8 mouse cellular contexts compared by ENCODE assay signal in genomic region chr6:91686597-91686996, GRCm38 (mm10). TPM values are rescaled to one million over a fixed set of nuclear protein-coding genes. Genes with fewer than 3 reads are reported as not detected.
DNase-seq lines count a peak whose midpoint lies in the region; ATAC-seq and TF ChIP-seq lines count a peak whose summit lies in the region.

No protein-coding gene starts in this region.

- no peak overlapping the region for H3K9ac ChIP-seq in neural tube, embryonic 12.5 days
- no peak overlapping the region for H3K9ac ChIP-seq in forebrain, embryonic 13.5 days
- no peak overlapping the region for H3K9ac ChIP-seq in intestine, embryonic 16.5 days (ENCODE audit: low read depth, low read length)

- DNase-seq in neural tube, embryonic 10.5 days (ENCODE audit: extremely low spot score, low spot score) = no peak
- DNase-seq in lung, adult 2 months = peak; percentile 51
- no peak for DNase-seq in thymus, postnatal 4 days
- no peak for DNase-seq in urinary bladder, postnatal 4 days (ENCODE audit: low spot score in 2 of 2)

- WGBS in neural tube, embryonic 12.5 days = 69% methylated on average over 4 of the region's 4 CpGs
- 50% methylated on average over 4 of the region's 4 CpGs for WGBS in forebrain, embryonic 13.5 days
- 33% methylated on average over 4 of the region's 4 CpGs for WGBS in intestine, embryonic 16.5 days
- WGBS in lung, adult 2 months = 11% methylated on average over 4 of the region's 4 CpGs

- peak overlapping the region; percentile 81 for H3K4me2 ChIP-seq in neural tube, embryonic 12.5 days (replicated peaks)
- H3K4me2 ChIP-seq in forebrain, embryonic 13.5 days = peak overlapping the region; percentile 85
- peak overlapping the region; percentile 88 for H3K4me2 ChIP-seq in intestine, embryonic 16.5 days (ENCODE audit: low read depth, low read length)

- H3K27ac ChIP-seq in neural tube, embryonic 12.5 days = no peak overlapping the region
- H3K27ac ChIP-seq in forebrain, embryonic 13.5 days = no peak overlapping the region
- peak overlapping the region; percentile 96 for H3K27ac ChIP-seq in intestine, embryonic 16.5 days (ENCODE audit: low read length)

- no peaks in the 10 kb centered on the region for H3K9me3 ChIP-seq in neural tube, embryonic 12.5 days
- H3K9me3 ChIP-seq in forebrain, embryonic 13.5 days (replicated peaks) = no peaks in the 10 kb centered on the region
- H3K9me3 ChIP-seq in intestine, embryonic 16.5 days (ENCODE audit: control insufficient read depth, low read length) = no peaks in the 10 kb centered on the region

- TF ChIP-seq POLR2A in lung, adult 2 months (IDR thresholded peaks at IDR 0.05; ENCODE audit: borderline replicate concordance, extremely low read depth, low read depth, low read length) = no peak

- H3K36me3 ChIP-seq in neural tube, embryonic 12.5 days = peaks cover 5% of the 10 kb centered on the region; the same call in 1 of the 2 replicates
- H3K36me3 ChIP-seq in forebrain, embryonic 13.5 days (ENCODE audit: poor library complexity, severe bottlenecking) = peaks cover 11% of the 10 kb centered on the region; the same call in 1 of the 2 replicates
- H3K36me3 ChIP-seq in intestine, embryonic 16.5 days (ENCODE audit: control insufficient read depth, insufficient read depth, low read length) = no peaks in the 10 kb centered on the region

- TF ChIP-seq CTCF in lung, adult 2 months (IDR thresholded peaks at IDR 0.05; ENCODE audit: insufficient read depth, low read length) = no peak

- H3K4me3 ChIP-seq in neural tube, embryonic 12.5 days = 0 out of 2 replicates have a peak overlapping the region, but pooled peaks have one; percentile 5
- peak overlapping the region; percentile 15; the same call in 1 of the 2 replicates for H3K4me3 ChIP-seq in forebrain, embryonic 13.5 days
- peak overlapping the region; percentile 97 for H3K4me3 ChIP-seq in intestine, embryonic 16.5 days (ENCODE audit: low read length)
- H3K4me3 ChIP-seq in lung, adult 2 months (replicated peaks; ENCODE audit: extremely low read depth, low read depth, low read length) = peak overlapping the region; percentile 2

- peaks cover 36% of the 10 kb centered on the region for H3K4me1 ChIP-seq in neural tube, embryonic 12.5 days
- peaks cover 62% of the 10 kb centered on the region for H3K4me1 ChIP-seq in forebrain, embryonic 13.5 days
- peaks cover 53% of the 10 kb centered on the region for H3K4me1 ChIP-seq in intestine, embryonic 16.5 days (ENCODE audit: control insufficient read depth, insufficient read depth, low read length)
- peaks cover 33% of the 10 kb centered on the region for H3K4me1 ChIP-seq in lung, adult 2 months (ENCODE audit: control insufficient read depth, insufficient read depth, low read length)

- no peak for ATAC-seq in neural tube, embryonic 12.5 days (ENCODE audit: low FRiP score, low read depth)
- no peak for ATAC-seq in forebrain, embryonic 13.5 days
- peak; percentile 10; the same call in 1 of the 2 replicates for ATAC-seq in intestine, embryonic 16.5 days
- ATAC-seq in CD4-positive, CD25-positive, alpha-beta regulatory T cell, adult 4 months = no peak

- no peaks in the 10 kb centered on the region for H3K27me3 ChIP-seq in neural tube, embryonic 12.5 days (replicated peaks)
- H3K27me3 ChIP-seq in forebrain, embryonic 13.5 days = no peaks in the 10 kb centered on the region
- H3K27me3 ChIP-seq in intestine, embryonic 16.5 days (replicated peaks; ENCODE audit: control insufficient read depth, insufficient read depth, low read length) = no peaks in the 10 kb centered on the region

RNA-seq across cellular contexts. Expression of gene Slc6a6, which starts 2.7 kb away (rescaled TPM):
- 60.8 and 72.4 TPM in 2 replicates for polyA plus RNA-seq in neural tube, embryonic 12.5 days (2016; fragmentation: Nextera tagmentation; extraction: Ambion mirVana)
- 68.2 and 73.1 TPM in 2 replicates for polyA plus RNA-seq in forebrain, embryonic 13.5 days (2015; fragmentation: Nextera tagmentation; extraction: Ambion mirVana)
- polyA plus RNA-seq in intestine, embryonic 16.5 days (2015; fragmentation: Nextera tagmentation; extraction: Ambion mirVana) = 103 and 104 TPM in 2 replicates
- polyA plus RNA-seq in lung, adult 2 months (2012; rRNA removed) = 178 and 228 TPM in 2 replicates
- 10 to 100 TPM; 43.3 to 45.1 TPM for polyA plus RNA-seq in CD4-positive, CD25-positive, alpha-beta regulatory T cell, adult 4 months (2017; shearing (Covaris generic))

Comparison
In these comparisons a context has a peak if more than half of its experiments do, and no peak if none do; other contexts are left out.
1. H3K4me3 ChIP-seq: peak in every context shown above with its lines; median percentile 97 in intestine, embryonic 16.5 days; 15 in forebrain, embryonic 13.5 days; 5 in neural tube, embryonic 12.5 days; 2 in lung, adult 2 months.